Mouse (Mus musculus) kidney, postnatal 0 days (tissue): ENCODE data around the gene Tbx6. TPM values are rescaled to one million over a fixed set of nuclear protein-coding genes. Genes with fewer than 3 reads are reported as not detected.
A peak's percentile ranks its signal among the peaks of the same experiment; 100 is the strongest.

Experiments
- ATAC-seq: fragments of 200-750 bp; cut with Nextera tagmentation; replicated peaks from 2 replicates; pipeline ENCODE4 v1.8.0; 2017; ENCODE audit warnings: low read depth, moderate number of reproducible peaks, moderate TSS enrichment, moderate library complexity; ENCODE audit not compliant: low FRiP score
- DNase-seq: peaks from one replicate; pipeline ENCODE4 v3.0.0-alpha.2; 2016; ENCODE audit warnings: low spot score
- H3K27ac ChIP-seq: fragments of 300-500 bp; sonication (generic); 2 replicates; pipeline ENCODE4 v1.5.1; 2014; ENCODE audit warnings: mild to moderate bottlenecking
- H3K27me3 ChIP-seq: fragments of 300-500 bp; sonication (generic); 2 replicates; pipeline ENCODE4 v1.6.1; 2014; ENCODE audit warnings: low read length, mixed read lengths; ENCODE audit not compliant: insufficient read depth
- H3K36me3 ChIP-seq: fragments of 300-500 bp; sonication (generic); 2 replicates; pipeline ENCODE4 v1.6.1; 2014; ENCODE audit warnings: low read length, mixed read lengths; ENCODE audit not compliant: insufficient read depth
- H3K4me1 ChIP-seq: fragments of 300-500 bp; sonication (generic); replicated peaks from 2 replicates; pipeline ENCODE4 v1.6.1; 2014; ENCODE audit warnings: antibody characterized with exemption, low read length, mixed read lengths; ENCODE audit not compliant: insufficient read depth
- H3K4me2 ChIP-seq: fragments of 300-500 bp; sonication (generic); 2 replicates; pipeline ENCODE4 v1.6.1; 2014; ENCODE audit warnings: mild to moderate bottlenecking, low read length, moderate library complexity, mixed read lengths
- H3K4me3 ChIP-seq: fragments of 300-500 bp; sonication (generic); replicated peaks from 2 replicates; pipeline ENCODE4 v1.5.1; 2014; ENCODE audit warnings: low read depth, low read length
- H3K9ac ChIP-seq: fragments of 300-500 bp; sonication (generic); 2 replicates; pipeline ENCODE4 v1.6.1; 2014; ENCODE audit warnings: low read depth, low read length
- H3K9me3 ChIP-seq: fragments of 300-500 bp; sonication (generic); replicated peaks from 2 replicates; pipeline ENCODE4 v1.6.1; 2016; ENCODE audit warnings: low read length, inconsistent platforms, mixed read lengths
- CTCF ChIP-seq: IDR thresholded peaks from 2 replicates; pipeline ENCODE4 v1.5.1; 2016; ENCODE audit warnings: antibody characterized with exemption, low read depth, mild to moderate bottlenecking, moderate library complexity
- WGBS: fragments of 180-500 bp; shearing (Covaris S2); extraction: QIAGEN DNeasy Blood & Tissue Kit; methylation state at CpG from one replicate; pipeline ENCODE4 v1.1.7; 2014; 5-methylcytosine and 5-hydroxymethylcytosine counted together
- polyA plus RNA-seq: library from polyadenylated mRNA; unstranded; fragments of >200 nt; fragmentation: Nextera tagmentation; extraction: Ambion mirVana; gene quantifications from 2 replicates; pipeline ENCODE4 v1.2.1, GENCODE M21; 2015

The Tbx6 gene
- polyA plus RNA-seq, 1 experiment from 2014 or later = 0.21 TPM

GRCm38 (mm10) chr7:126762471-126763008 is 18.7 kb upstream of the Tbx6 start:
- ATAC-seq = no peak
- DNase-seq = no peak

GRCm38 (mm10) chr7:126765540-126765939 is 15.7 kb upstream of the Tbx6 start:
- DNase-seq (no peak), ATAC-seq (no peak)
- Histone ChIP-seq H3K36me3 (peaks cover 73% of the 10 kb centered on the region), H3K4me1 (peaks cover 9% of the 10 kb centered on the region; the same call in 1 of the 2 replicates), H3K9me3 (no peaks in the 10 kb centered on the region), H3K4me2 (no peak overlapping the region), H3K27ac (no peak overlapping the region), H3K27me3 (no peaks in the 10 kb centered on the region), H3K4me3 (no peak overlapping the region), H3K9ac (no peak overlapping the region)
- TF ChIP-seq CTCF = no peak
- WGBS = 88% methylated on average over 9 of the region's 9 CpGs

More at GRCm38 (mm10) chr7:126762471-126763008, 18.7 kb upstream of the Tbx6 start:
- Histone ChIP-seq H3K9ac (no peak overlapping the region), H3K27ac (no peak overlapping the region), H3K36me3 (peaks cover 46% of the 10 kb centered on the region), H3K4me1 (peaks cover 9% of the 10 kb centered on the region; the same call in 1 of the 2 replicates), H3K9me3 (no peaks in the 10 kb centered on the region), H3K4me3 (no peak overlapping the region), H3K4me2 (0 out of 2 replicates have a peak overlapping the region, but pooled peaks have one; percentile 11), H3K27me3 (no peaks in the 10 kb centered on the region)
- TF ChIP-seq CTCF = no peak
- WGBS = 69% methylated on average over 17 of the region's 17 CpGs

GRCm38 (mm10) chr7:126766201-126766600 is 15.1 kb upstream of the Tbx6 start, which contains the start of gene Gdpd3:
TSS of gene Gdpd3 (plus strand) at chr7:126766334.
- WGBS = 83% methylated on average over 16 of the region's 16 CpGs
- Histone ChIP-seq H3K9me3 (no peaks in the 10 kb centered on the region), H3K36me3 (peaks cover 77% of the 10 kb centered on the region), H3K27ac (no peak within 1 kb of the TSS; the same call in 1 of the 2 replicates), H3K9ac (0 out of 2 replicates have a peak within 1 kb of the TSS, but pooled peaks have one; percentile 4), H3K4me3 (no peak within 1 kb of the TSS), H3K27me3 (no peaks in the 10 kb centered on the region), H3K4me1 (0 out of 2 replicates have a peak, but pooled peaks cover 3% of the 10 kb centered on the region), H3K4me2 (no peak within 1 kb of the TSS)
- TF ChIP-seq CTCF = no peak
- peak; percentile 33; the same call in 1 of the 2 replicates for ATAC-seq
- no peak for DNase-seq

GRCm38 (mm10) chr7:126767001-126767400 is 14.3 kb upstream of the Tbx6 start:
- 81% methylated on average over 8 of the region's 8 CpGs for WGBS
- no peak for TF ChIP-seq CTCF
- no peak for DNase-seq

GRCm38 (mm10) chr7:126770784-126771183 is 10.5 kb upstream of the Tbx6 start:
- Histone ChIP-seq H3K4me3 (no peak overlapping the region), H3K4me1 (peaks cover under 1% of the 10 kb centered on the region; the same call in 1 of the 2 replicates), H3K27ac (no peak overlapping the region), H3K9me3 (no peaks in the 10 kb centered on the region), H3K27me3 (no peaks in the 10 kb centered on the region), H3K36me3 (peaks cover 44% of the 10 kb centered on the region), H3K4me2 (no peak overlapping the region), H3K9ac (no peak overlapping the region)
- no peak for TF ChIP-seq CTCF
- WGBS = 85% methylated on average over 12 of the region's 12 CpGs
- DNase-seq = no peak
- no peak for ATAC-seq

More at GRCm38 (mm10) chr7:126767001-126767400, 14.3 kb upstream of the Tbx6 start:
- Histone ChIP-seq H3K36me3 (peaks cover 75% of the 10 kb centered on the region), H3K4me2 (no peak overlapping the region), H3K27me3 (no peaks in the 10 kb centered on the region), H3K4me3 (no peak overlapping the region), H3K9me3 (no peaks in the 10 kb centered on the region), H3K4me1 (no peaks in the 10 kb centered on the region), H3K27ac (no peak overlapping the region), H3K9ac (0 out of 2 replicates have a peak overlapping the region, but pooled peaks have one; percentile 4)
- ATAC-seq = no peak

- H3K36me3 ChIP-seq = peaks cover 26% of the 10 kb centered on the region
- 44% methylated on average over 2 of the region's 2 CpGs for WGBS
These were observed 7.9 kb upstream of the Tbx6 start for GRCm38 (mm10) chr7:126773351-126773750.

More at GRCm38 (mm10) chr7:126773351-126773750, 7.9 kb upstream of the Tbx6 start:
- no peak for TF ChIP-seq CTCF
- no peak for DNase-seq
- H3K4me2 ChIP-seq = no peak overlapping the region
- H3K4me1 ChIP-seq = peaks cover 17% of the 10 kb centered on the region
- H3K9ac ChIP-seq = no peak overlapping the region
- H3K27ac ChIP-seq = no peak overlapping the region
- ATAC-seq = no peak
- H3K4me3 ChIP-seq = no peak overlapping the region
- H3K9me3 ChIP-seq = no peaks in the 10 kb centered on the region
- no peaks in the 10 kb centered on the region for H3K27me3 ChIP-seq
